Mouse (Mus musculus) MEL (cell line): ENCODE results near the gene Ly6g5b. TPM values are rescaled to one million over a fixed set of nuclear protein-coding genes. Genes with fewer than 3 reads are reported as not detected.

Experiments
- DNase-seq: peaks from one replicate; pipeline ENCODE4 v3.0.0; 2011; ENCODE audit warnings: low read depth, low spot score
- H3K27ac ChIP-seq: 2 replicates; pipeline ENCODE4 v1.5.1; 2012; ENCODE audit warnings: low read depth, mild to moderate bottlenecking, control low read depth, low read length, moderate library complexity; ENCODE audit not compliant: control insufficient read depth
- H3K27me3 ChIP-seq, 2 experiments: fragments of 150-350 bp in 1 of 2; sonication (generic) in 1 of 2; 2 replicates each; pipeline ENCODE4 v1.6.1; 2012; ENCODE audit warnings: low read length in 2 of 2, mild to moderate bottlenecking in 2 of 2, improper control_type of control experiment in 1 of 2, moderate library complexity in 1 of 2; ENCODE audit not compliant: insufficient read depth in 2 of 2, control insufficient read depth in 1 of 2
- H3K36me3 ChIP-seq, 2 experiments: 2 replicates each; pipeline ENCODE4 v1.6.1; 2012 to 2014; ENCODE audit warnings: low read length in 2 of 2, improper control_type of control experiment in 1 of 2, inconsistent platforms in 1 of 2, mild to moderate bottlenecking in 1 of 2; ENCODE audit not compliant: insufficient read depth in 2 of 2, control insufficient read depth in 1 of 2
- H3K4me1 ChIP-seq, 2 experiments: fragments of 150-350 bp in 1 of 2; sonication (generic) in 1 of 2; 2 replicates each; pipeline ENCODE4 v1.6.1; 2012; ENCODE audit warnings: low read length in 2 of 2, improper control_type of control experiment in 1 of 2, mild to moderate bottlenecking in 1 of 2; ENCODE audit not compliant: insufficient read depth in 2 of 2, control insufficient read depth in 1 of 2
- H3K4me3 ChIP-seq, 2 experiments: fragments of 150-350 bp in 1 of 2; sonication (generic) in 1 of 2; 2 replicates each; pipeline ENCODE4 v1.5.1; 2012; ENCODE audit warnings: low read depth in 2 of 2, low read length in 2 of 2, mild to moderate bottlenecking in 2 of 2, moderate library complexity in 2 of 2, control low read depth in 1 of 2, improper control_type of control experiment in 1 of 2; ENCODE audit not compliant: control insufficient read depth in 1 of 2, insufficient read depth in 1 of 2
- H3K79me2 ChIP-seq: 2 replicates; pipeline ENCODE4 v1.6.1; 2012; ENCODE audit warnings: mild to moderate bottlenecking, low read length, moderate library complexity; ENCODE audit not compliant: control insufficient read depth, poor library complexity, insufficient read depth
- H3K9ac ChIP-seq: 2 replicates; pipeline ENCODE4 v1.6.1; 2012; ENCODE audit warnings: low read depth, mild to moderate bottlenecking, control low read depth, low read length, moderate library complexity; ENCODE audit not compliant: control insufficient read depth, poor library complexity, severe bottlenecking
- H3K9me3 ChIP-seq: fragments of 150-350 bp; sonication (generic); replicated peaks from 2 replicates; pipeline ENCODE4 v1.6.1; 2012; ENCODE audit warnings: mild to moderate bottlenecking, low read length, improper control_type of control experiment, moderate library complexity; ENCODE audit not compliant: insufficient read depth
- BHLHE40 ChIP-seq: IDR thresholded peaks from 2 replicates; pipeline ENCODE4 v1.6.1; 2012; ENCODE audit warnings: low read depth, mild to moderate bottlenecking, inconsistent platforms, low read length, improper control_type of control experiment, borderline replicate concordance
- CHD1 ChIP-seq: IDR thresholded peaks from 2 replicates; pipeline ENCODE4 v1.6.1; 2012; ENCODE audit warnings: low read depth, mild to moderate bottlenecking, inconsistent platforms, low read length, improper control_type of control experiment
- CTCF ChIP-seq, 3 experiments: IDR thresholded peaks in 2 of 3; conservative IDR thresholded peaks in 1 of 3; 2 replicates each; pipeline ENCODE4 v1.5.1; 2011 to 2012; ENCODE audit warnings: low read length in 3 of 3, low read depth in 2 of 3, mild to moderate bottlenecking in 2 of 3, improper control_type of control experiment in 1 of 3, inconsistent platforms in 1 of 3, mixed read lengths in 1 of 3, moderate library complexity in 1 of 3; ENCODE audit not compliant: control insufficient read depth in 1 of 3, insufficient read depth in 1 of 3, poor library complexity in 1 of 3, severe bottlenecking in 1 of 3
- E2F4 ChIP-seq: IDR thresholded peaks from 2 replicates; pipeline ENCODE4 v1.6.1; 2011; ENCODE audit warnings: low read depth, low read length, improper control_type of control experiment, borderline replicate concordance
- EP300 ChIP-seq, 2 experiments: IDR thresholded peaks; 2 replicates each; pipeline ENCODE4 v1.6.1; 2011; ENCODE audit warnings: improper control_type of control experiment in 2 of 2, low read length in 2 of 2, low read depth in 1 of 2, mild to moderate bottlenecking in 1 of 2
- ETS1 ChIP-seq: IDR thresholded peaks from 2 replicates; pipeline ENCODE4 v1.6.1; 2012; ENCODE audit warnings: low read depth, mild to moderate bottlenecking, inconsistent platforms, low read length, improper control_type of control experiment, moderate library complexity
- GABPA ChIP-seq: IDR thresholded peaks from 2 replicates; pipeline ENCODE4 v1.6.1; 2012; ENCODE audit warnings: low read depth, mild to moderate bottlenecking, inconsistent platforms, low read length, improper control_type of control experiment, moderate library complexity
- GATA1 ChIP-seq: IDR thresholded peaks from 2 replicates; pipeline ENCODE4 v1.6.1; 2011; ENCODE audit warnings: low read depth, low read length, improper control_type of control experiment
- HCFC1 ChIP-seq: IDR thresholded peaks from 2 replicates; pipeline ENCODE4 v1.6.1; 2012; ENCODE audit warnings: low read depth, mild to moderate bottlenecking, inconsistent platforms, low read length, improper control_type of control experiment, moderate library complexity
- KAT2A ChIP-seq: conservative IDR thresholded peaks from 2 replicates; pipeline ENCODE4 v1.6.1; 2012; ENCODE audit warnings: low read depth, low read length, improper control_type of control experiment, inconsistent platforms
- MAFK ChIP-seq: IDR thresholded peaks from 2 replicates; pipeline ENCODE4 v1.6.1; 2011; ENCODE audit warnings: low read depth, mild to moderate bottlenecking, low read length, improper control_type of control experiment, borderline replicate concordance
- MAZ ChIP-seq: IDR thresholded peaks from 2 replicates; pipeline ENCODE4 v1.6.1; 2012; ENCODE audit warnings: low read depth, mild to moderate bottlenecking, inconsistent platforms, low read length, improper control_type of control experiment
- NELFE ChIP-seq: IDR thresholded peaks from 2 replicates; pipeline ENCODE4 v1.6.1; 2011; ENCODE audit warnings: low read depth, low read length, improper control_type of control experiment
- POLR2AphosphoS2 ChIP-seq: IDR thresholded peaks from 2 replicates; pipeline ENCODE4 v1.6.1; 2011; ENCODE audit warnings: low read length, improper control_type of control experiment
- POLR2AphosphoS5 ChIP-seq: IDR thresholded peaks from 2 replicates; pipeline ENCODE4 v1.6.1; 2012; ENCODE audit warnings: low read depth, borderline replicate concordance, mild to moderate bottlenecking, inconsistent platforms, low read length, moderate library complexity, mixed read lengths
- SIN3A ChIP-seq: IDR thresholded peaks from 2 replicates; pipeline ENCODE4 v1.6.1; 2012; ENCODE audit warnings: low read length, improper control_type of control experiment, inconsistent platforms
- SMC3 ChIP-seq: IDR thresholded peaks from 2 replicates; pipeline ENCODE4 v1.6.1; 2011; ENCODE audit warnings: low read depth, low read length, improper control_type of control experiment
- TAL1 ChIP-seq: IDR thresholded peaks from 2 replicates; pipeline ENCODE4 v1.6.1; 2012; ENCODE audit warnings: mild to moderate bottlenecking, inconsistent platforms, low read length, moderate library complexity, mixed read lengths
- TBP ChIP-seq: IDR thresholded peaks from 2 replicates; pipeline ENCODE4 v1.8.0; 2011; ENCODE audit warnings: low read depth, low read length, improper control_type of control experiment
- UBTF ChIP-seq: IDR thresholded peaks from 2 replicates; pipeline ENCODE4 v1.6.1; 2012; ENCODE audit warnings: low read depth, mild to moderate bottlenecking, inconsistent platforms, low read length, improper control_type of control experiment, moderate library complexity, borderline replicate concordance; ENCODE audit not compliant: insufficient read depth
- ZC3H11A ChIP-seq: IDR thresholded peaks from 2 replicates; pipeline ENCODE4 v1.6.1; 2012; ENCODE audit warnings: low read depth, mild to moderate bottlenecking, inconsistent platforms, low read length, improper control_type of control experiment
- ZNF384 ChIP-seq: IDR thresholded peaks from 2 replicates; pipeline ENCODE4 v1.6.1; 2012; ENCODE audit warnings: low read depth, mild to moderate bottlenecking, inconsistent platforms, low read length, improper control_type of control experiment
- polyA plus RNA-seq, 2 experiments: library from polyadenylated mRNA; stranded (reverse) in 1 of 2; unstranded in 1 of 2; fragments of >175 nt in 1 of 2; fragments of >200 nt in 1 of 2; gene quantifications; 2 replicates each; pipeline versions ENCODE4 v1.2.1 to v1.2.4; 2012; ENCODE audit warnings: low replicate concordance in 2 of 2, low read depth in 1 of 2; ENCODE audit not compliant: insufficient read length in 2 of 2, insufficient read depth in 1 of 2, missing spikeins in 1 of 2
- total RNA-seq: library from RNA; depleted of rRNA; stranded (reverse); fragments of 300-350 nt; gene quantifications from 2 replicates; pipeline ENCODE4 v1.2.3, GENCODE M21; 2012

Gene Ly6g5b
- total and polyA plus RNA-seq, 3 experiments = 0.65 to 1.4 TPM; not detected in 1

DNA sequence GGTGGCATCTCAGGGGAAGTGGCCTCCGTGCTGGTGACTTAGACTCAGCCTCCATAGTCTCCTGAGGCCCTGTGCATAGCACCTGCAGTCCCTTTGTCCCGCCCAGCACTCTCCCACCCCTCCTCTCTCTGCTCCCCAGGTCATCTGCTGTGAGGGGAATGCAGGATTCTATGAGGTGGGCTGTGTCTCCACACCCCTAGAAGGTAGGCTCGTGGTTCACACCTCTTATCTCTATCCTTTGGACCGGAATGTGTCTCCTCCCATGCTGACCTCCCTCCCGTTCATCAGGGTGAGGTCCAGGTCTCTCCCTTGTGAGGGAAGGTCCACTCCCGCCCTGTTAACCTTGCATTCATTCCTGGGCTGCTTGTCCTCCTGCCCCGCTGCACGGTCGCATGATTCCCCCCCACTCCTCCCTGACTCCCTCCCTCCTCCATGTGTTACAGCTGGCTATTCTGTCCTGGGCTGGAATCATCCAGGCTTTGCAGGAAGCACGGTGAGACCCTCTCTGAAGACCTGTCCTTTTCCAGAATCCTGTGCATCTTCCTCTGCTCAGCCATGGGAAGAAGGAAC, 14.9 kb downstream of the Ly6g5b start:
- H3K36me3 ChIP-seq = peaks cover 0 to 25% of the 10 kb centered on the region in 2 experiments

DNA sequence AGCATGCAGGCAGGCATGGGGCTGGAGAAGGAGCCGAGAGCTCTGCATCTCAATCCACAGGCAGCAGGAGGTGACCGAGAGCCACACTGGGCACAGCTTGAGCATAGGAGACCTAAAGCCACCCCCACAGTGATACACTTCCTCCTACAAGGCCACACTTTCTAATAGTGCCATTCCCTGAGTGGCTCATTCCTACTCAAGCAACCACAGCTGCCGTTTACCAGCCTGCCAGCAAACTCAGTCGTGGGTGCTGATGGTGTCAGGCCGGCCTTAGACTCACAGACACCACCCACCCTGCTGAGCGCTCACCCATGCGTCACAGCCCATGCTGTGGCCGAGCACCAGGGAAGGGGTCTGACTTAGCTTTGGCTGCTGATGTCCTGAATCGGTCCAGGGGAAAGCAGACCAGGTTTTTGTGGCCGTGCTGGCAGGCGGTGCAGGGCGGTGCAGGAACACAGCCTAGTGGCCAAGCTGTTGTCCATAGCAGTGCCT, 18.0 kb downstream of the Ly6g5b start:
- Histone ChIP-seq H3K27me3 (no peaks in the 10 kb centered on the region), H3K36me3 (no peaks in the 10 kb centered on the region; a peak in 2 of 4 replicates), H3K27ac (no peak overlapping the region), H3K9me3 (no peaks in the 10 kb centered on the region), H3K9ac (no peak overlapping the region), H3K4me1 (peaks cover 0 to 4% of the 10 kb centered on the region in 2 experiments; a peak in 1 of 4 replicates), H3K79me2 (no peaks in the 10 kb centered on the region)
- DNase-seq = no peak
- TF ChIP-seq TBP = no peak
- no peak for TF ChIP-seq POLR2AphosphoS5
- no peak for TF ChIP-seq NELFE
- TF ChIP-seq MAZ = no peak
- no peak for TF ChIP-seq GABPA
- TF ChIP-seq, all 39 proteins: peak for 0
- no peak overlapping the region for H3K4me3 ChIP-seq

More for the DNA sequence above, 14.9 kb downstream of the Ly6g5b start:
- Histone ChIP-seq H3K4me3 (no peak overlapping the region), H3K27me3 (no peaks in the 10 kb centered on the region), H3K79me2 (no peaks in the 10 kb centered on the region), H3K27ac (no peak overlapping the region), H3K9me3 (no peaks in the 10 kb centered on the region), H3K9ac (no peak overlapping the region), H3K4me1 (peaks cover 20 to 33% of the 10 kb centered on the region in 2 experiments)
- TF ChIP-seq CHD1 = no peak
- no peak for TF ChIP-seq KAT2A
- no peak for TF ChIP-seq EP300 (IDR thresholded peaks at IDR 0.05; ENCODE audit: low read depth in 1 of 2, low read length in 2 of 2)
- TF ChIP-seq SMC3 = no peak
- TF ChIP-seq MAZ = no peak
- no peak for TF ChIP-seq GABPA
- TF ChIP-seq SIN3A = no peak
- no peak for TF ChIP-seq HCFC1
- TF ChIP-seq E2F4 = no peak
- no peak for DNase-seq

DNA sequence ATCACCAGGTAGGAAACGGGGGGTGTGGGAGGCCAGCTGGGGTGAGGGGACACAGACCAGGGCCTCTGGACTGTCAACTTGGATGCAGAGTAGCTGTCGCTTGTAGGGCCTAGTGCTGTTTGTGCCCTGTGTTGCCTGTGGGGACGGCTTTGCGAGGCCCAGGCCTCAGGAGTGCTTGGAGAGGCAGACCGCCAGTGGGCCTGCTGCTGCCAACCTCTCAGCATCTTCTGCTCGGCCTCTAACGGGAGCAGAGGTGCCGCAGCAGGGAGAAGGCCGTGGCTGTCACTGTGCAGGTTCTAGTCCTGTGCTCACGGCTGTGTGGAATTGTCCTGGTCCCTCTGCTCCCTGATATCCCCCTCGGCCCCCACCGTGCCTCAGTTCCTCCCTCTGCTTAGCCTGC, 18.6 kb downstream of the Ly6g5b start:
- Histone ChIP-seq H3K4me1 (no peaks in the 10 kb centered on the region), H3K9me3 (no peaks in the 10 kb centered on the region), H3K79me2 (peaks cover 2% of the 10 kb centered on the region; the same call in 1 of the 2 replicates), H3K27ac (no peak overlapping the region), H3K4me3 (no peak overlapping the region), H3K27me3 (no peaks in the 10 kb centered on the region), H3K36me3 (no peaks in the 10 kb centered on the region; a peak in 2 of 4 replicates), H3K9ac (no peak overlapping the region)
- no peak for TF ChIP-seq ZC3H11A
- no peak for TF ChIP-seq MAFK
- no peak for TF ChIP-seq HCFC1
- no peak for TF ChIP-seq POLR2AphosphoS2
- TF ChIP-seq TAL1 = no peak
- no peak for TF ChIP-seq KAT2A
- no peak for TF ChIP-seq CTCF (IDR thresholded peaks at IDR 0.05 in 2 of 3, conservative IDR thresholded peaks at IDR 0.05 in 1 of 3; ENCODE audit: control insufficient read depth in 1 of 3, insufficient read depth in 1 of 3, low read depth in 2 of 3, low read length in 3 of 3, poor library complexity in 1 of 3, severe bottlenecking in 1 of 3)
- TF ChIP-seq E2F4 = no peak
- no peak for TF ChIP-seq UBTF
- no peak for TF ChIP-seq GABPA
- TF ChIP-seq POLR2AphosphoS5 = no peak
- no peak for TF ChIP-seq SMC3
- TF ChIP-seq BHLHE40 = no peak
- no peak for TF ChIP-seq ETS1
- no peak for TF ChIP-seq GATA1
- TF ChIP-seq ZNF384 = no peak
- TF ChIP-seq TBP = no peak
- no peak for DNase-seq
